Mouse (Mus musculus): ENCODE data around the gene Olfr694. TPM values are rescaled to one million over a fixed set of nuclear protein-coding genes. Genes with fewer than 3 reads are reported as not detected.
"Not testable (repeated sequence)": the region's sequence is repeated elsewhere in the genome, so short reads cannot be mapped to it uniquely, and the experiment has no call there.

Olfr694 gene
- polyA plus RNA-seq (2012; fragmentation: generic; extraction: Trizol) = not detected

DNA sequence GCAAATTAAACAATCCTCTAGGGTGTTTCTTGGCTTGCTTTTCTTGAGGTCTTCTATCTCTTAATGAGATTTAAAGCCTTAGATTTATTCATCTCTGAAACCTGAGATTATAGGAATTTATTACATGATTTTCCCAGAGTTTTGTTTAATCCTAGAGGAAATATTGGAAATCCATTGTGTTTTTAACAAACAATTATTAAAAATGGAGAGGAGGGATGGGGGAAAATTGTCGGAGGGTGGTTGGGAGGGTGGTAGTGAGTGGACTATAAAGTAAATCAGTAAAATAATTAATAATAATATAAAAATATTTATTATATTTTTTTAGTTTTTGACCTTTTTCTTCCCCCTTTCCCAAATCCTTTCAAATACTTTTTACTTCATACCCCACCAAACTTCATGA, at the start of gene Olfr694:
Olfr694 (minus strand) TSS at position 101 of the 400 bp plus-strand sequence.
- no peaks in the 10 kb centered on the region for H3K36me3 ChIP-seq (ENCODE audit: control insufficient read depth, insufficient read depth)
- H3ac ChIP-seq (ENCODE audit: control insufficient read depth, insufficient read length) = no peak within 1 kb of the TSS
- no peaks in the 10 kb centered on the region for H3K79me2 ChIP-seq (ENCODE audit: control insufficient read depth, insufficient read depth)
- TF ChIP-seq REST (IDR thresholded peaks at IDR 0.05; ENCODE audit: insufficient read depth, insufficient read length) (no peak), TCF12 (IDR thresholded peaks at IDR 0.05; ENCODE audit: insufficient read depth, poor library complexity, severe bottlenecking) (no peak), POLR2A (IDR thresholded peaks at IDR 0.05; ENCODE audit: insufficient read length, low read depth) (no peak), SRF (IDR thresholded peaks at IDR 0.05; ENCODE audit: control insufficient read depth, insufficient read length, low read depth) (no peak), MAX (IDR thresholded peaks at IDR 0.05; ENCODE audit: low read depth) (no peak), TCF3 (IDR thresholded peaks at IDR 0.05; ENCODE audit: insufficient read length, low read depth) (no peak), MYOD1 (IDR thresholded peaks at IDR 0.05; ENCODE audit: control insufficient read depth in 1 of 3, insufficient read length in 2 of 3, low read depth in 2 of 3) (no peak), MYOG (IDR thresholded peaks at IDR 0.05; ENCODE audit: control insufficient read depth in 1 of 3, insufficient read depth in 1 of 3, insufficient read length in 2 of 3, low read depth in 2 of 3) (no peak), USF1 (IDR thresholded peaks at IDR 0.05; ENCODE audit: low read depth) (no peak), CEBPB (IDR thresholded peaks at IDR 0.05; ENCODE audit: insufficient read depth, poor library complexity, severe bottlenecking) (no peak), E2F4 (IDR thresholded peaks at IDR 0.05; ENCODE audit: insufficient read depth) (no peak), POLR2AphosphoS2 (IDR thresholded peaks at IDR 0.05; ENCODE audit: insufficient read length, low read depth) (no peak)
- no peaks in the 10 kb centered on the region for H3K27me3 ChIP-seq (ENCODE audit: control insufficient read depth, insufficient read depth, insufficient read length)
- no peak within 1 kb of the TSS for H3K4me3 ChIP-seq
- no peak within 1 kb of the TSS for H3K4me2 ChIP-seq (ENCODE audit: low read depth)

DNA sequence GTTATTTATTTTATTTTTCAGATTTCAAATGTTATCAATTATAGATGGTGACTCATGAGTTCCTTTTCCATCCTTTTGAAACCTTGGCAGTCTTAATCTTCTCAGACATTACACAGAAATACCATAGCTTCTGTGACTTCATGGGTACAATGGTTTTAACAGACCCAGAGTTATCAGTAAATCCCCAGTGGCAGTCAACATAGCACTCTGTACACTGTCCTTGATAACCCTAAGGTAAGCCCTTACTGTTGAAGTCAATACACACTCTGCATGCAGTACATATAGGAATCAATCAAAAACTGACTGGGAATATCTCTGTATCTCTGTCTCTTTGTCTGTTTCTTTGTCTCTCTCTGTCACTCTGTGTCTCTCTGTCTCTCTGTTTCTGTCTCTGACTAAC, 45.4 kb upstream of the Olfr694 start:
- H3K79me2 ChIP-seq (ENCODE audit: control insufficient read depth, insufficient read depth) = no peaks in the 10 kb centered on the region
- no peak overlapping the region for H3K4me3 ChIP-seq
- no peak overlapping the region for H3K4me2 ChIP-seq (ENCODE audit: low read depth)
- no peaks in the 10 kb centered on the region for H3K27me3 ChIP-seq (ENCODE audit: control insufficient read depth, insufficient read depth, insufficient read length)
- no peak overlapping the region for H3ac ChIP-seq (ENCODE audit: control insufficient read depth, insufficient read length)
- no peaks in the 10 kb centered on the region for H3K36me3 ChIP-seq (ENCODE audit: control insufficient read depth, insufficient read depth)
- no peak for TF ChIP-seq USF1 (IDR thresholded peaks at IDR 0.05; ENCODE audit: low read depth)

DNA sequence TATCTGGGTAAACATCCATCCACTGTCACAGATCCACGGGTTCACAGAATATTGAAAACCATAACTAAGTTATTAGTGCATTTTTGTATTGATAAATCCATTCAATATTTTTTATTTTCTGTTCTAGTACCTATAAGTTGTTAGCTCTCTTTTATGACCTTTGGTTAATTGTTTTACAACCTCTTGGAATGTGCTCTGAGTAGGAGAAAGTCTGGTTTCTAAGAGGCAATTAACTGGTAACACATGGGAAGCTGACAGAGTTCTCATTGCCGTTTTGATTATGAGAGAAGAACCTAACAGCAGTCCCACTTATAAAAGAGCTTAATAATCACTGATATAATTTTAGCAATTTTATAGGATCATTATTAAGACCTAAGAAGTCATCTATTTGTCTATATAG, 42.1 kb upstream of the Olfr694 start:
- H3K79me2 ChIP-seq (ENCODE audit: control insufficient read depth, insufficient read depth) = no peaks in the 10 kb centered on the region
- no peak for TF ChIP-seq POLR2A (IDR thresholded peaks at IDR 0.05; ENCODE audit: insufficient read length, low read depth)
- TF ChIP-seq TCF12 (IDR thresholded peaks at IDR 0.05; ENCODE audit: insufficient read depth, poor library complexity, severe bottlenecking) = no peak
- no peak overlapping the region for H3K4me3 ChIP-seq
- no peak overlapping the region for H3ac ChIP-seq (ENCODE audit: control insufficient read depth, insufficient read length)
- H3K27me3 ChIP-seq (ENCODE audit: control insufficient read depth, insufficient read depth, insufficient read length) = no peaks in the 10 kb centered on the region
- no peaks in the 10 kb centered on the region for H3K36me3 ChIP-seq (ENCODE audit: control insufficient read depth, insufficient read depth)
- no peak overlapping the region for H3K4me2 ChIP-seq (ENCODE audit: low read depth)

DNA sequence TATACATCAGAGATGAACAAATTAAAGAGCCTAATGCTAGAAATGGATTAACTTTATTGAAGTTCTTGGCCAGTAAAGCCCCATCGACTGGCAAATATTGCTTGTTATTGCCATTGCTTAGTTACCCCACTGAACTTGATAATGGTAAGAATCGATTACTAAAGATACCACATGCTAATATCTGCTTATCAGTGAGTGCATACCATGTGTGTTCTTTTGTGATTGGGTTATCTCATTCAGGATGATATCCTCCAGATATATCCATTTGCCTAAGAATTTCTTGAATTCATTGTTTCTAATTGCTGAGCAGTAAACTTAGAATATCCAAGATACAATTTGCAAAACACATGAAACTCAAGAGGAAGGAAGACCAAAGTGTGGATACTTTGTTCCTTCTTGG, 34.0 kb upstream of the Olfr694 start:
- H3K79me2 ChIP-seq (ENCODE audit: control insufficient read depth, insufficient read depth); H3K4me2 ChIP-seq (ENCODE audit: low read depth); H3K36me3 ChIP-seq (ENCODE audit: control insufficient read depth, insufficient read depth); H3ac ChIP-seq (ENCODE audit: control insufficient read depth, insufficient read length); H3K27me3 ChIP-seq (ENCODE audit: control insufficient read depth, insufficient read depth, insufficient read length); H3K4me3 ChIP-seq: not testable (repeated sequence)

DNA sequence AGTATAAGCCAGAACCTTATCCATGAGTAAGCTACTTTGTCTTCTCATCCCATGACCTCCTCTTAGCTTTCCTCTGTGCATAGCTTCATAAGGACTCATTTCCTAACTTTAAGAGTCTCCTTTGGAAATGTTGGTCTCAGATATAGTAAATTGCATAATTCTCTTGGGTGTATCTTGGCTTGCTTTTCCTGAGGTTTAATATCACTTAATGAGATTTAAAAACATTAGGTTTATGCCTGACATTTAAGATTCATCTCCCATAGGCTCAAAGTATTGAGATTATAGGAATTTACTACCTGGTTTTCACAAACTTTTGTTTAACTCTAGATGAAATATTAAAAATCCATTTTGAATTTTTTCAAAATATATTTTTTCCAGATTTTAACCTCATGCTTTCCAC, 24.7 kb upstream of the Olfr694 start, which contains the start of gene Olfr695:
Olfr695 (minus strand) TSS at position 101 of the 400 bp plus-strand sequence.
- Histone ChIP-seq H3ac (ENCODE audit: control insufficient read depth, insufficient read length) (no peak within 1 kb of the TSS), H3K27me3 (ENCODE audit: control insufficient read depth, insufficient read depth, insufficient read length) (no peaks in the 10 kb centered on the region)
- TF ChIP-seq TCF12 (IDR thresholded peaks at IDR 0.05; ENCODE audit: insufficient read depth, poor library complexity, severe bottlenecking) (no peak), MYOD1 (IDR thresholded peaks at IDR 0.05; ENCODE audit: control insufficient read depth in 1 of 3, insufficient read length in 2 of 3, low read depth in 2 of 3) (no peak), MAX (IDR thresholded peaks at IDR 0.05; ENCODE audit: low read depth) (no peak), REST (IDR thresholded peaks at IDR 0.05; ENCODE audit: insufficient read depth, insufficient read length) (no peak), MYOG (IDR thresholded peaks at IDR 0.05; ENCODE audit: control insufficient read depth in 1 of 3, insufficient read depth in 1 of 3, insufficient read length in 2 of 3, low read depth in 2 of 3) (no peak), POLR2A (IDR thresholded peaks at IDR 0.05; ENCODE audit: insufficient read length, low read depth) (no peak), TCF3 (IDR thresholded peaks at IDR 0.05; ENCODE audit: insufficient read length, low read depth) (no peak), E2F4 (IDR thresholded peaks at IDR 0.05; ENCODE audit: insufficient read depth) (no peak), USF1 (IDR thresholded peaks at IDR 0.05; ENCODE audit: low read depth) (no peak), POLR2AphosphoS2 (IDR thresholded peaks at IDR 0.05; ENCODE audit: insufficient read length, low read depth) (no peak), SRF (IDR thresholded peaks at IDR 0.05; ENCODE audit: control insufficient read depth, insufficient read length, low read depth) (no peak), CEBPB (IDR thresholded peaks at IDR 0.05; ENCODE audit: insufficient read depth, poor library complexity, severe bottlenecking) (no peak)

DNA sequence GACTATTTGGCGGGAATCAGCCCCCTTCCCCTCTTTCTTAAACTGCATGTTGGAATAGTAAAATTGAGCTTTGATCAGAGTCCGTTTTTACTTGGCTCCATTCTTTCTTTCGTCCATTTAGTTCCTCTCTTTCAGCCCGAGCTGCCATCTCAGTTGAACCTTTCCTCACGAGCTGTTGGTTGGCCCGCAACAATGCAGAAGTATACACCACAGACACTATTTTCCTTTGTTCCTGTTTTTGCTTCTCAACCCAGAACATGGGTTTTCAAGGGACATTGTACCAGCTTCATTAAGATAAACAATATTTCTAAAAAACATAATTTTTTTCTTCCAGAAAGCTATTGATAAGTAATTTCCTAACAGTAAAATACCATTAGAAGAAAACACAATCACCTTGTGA, 19.8 kb upstream of the Olfr694 start:
- H3K4me3 ChIP-seq = no peak overlapping the region
- H3K4me2 ChIP-seq (ENCODE audit: low read depth) = no peak overlapping the region
- H3ac ChIP-seq (ENCODE audit: control insufficient read depth, insufficient read length) = no peak overlapping the region
- H3K27me3 ChIP-seq (ENCODE audit: control insufficient read depth, insufficient read depth, insufficient read length) = no peaks in the 10 kb centered on the region
- no peak for TF ChIP-seq POLR2A (IDR thresholded peaks at IDR 0.05; ENCODE audit: insufficient read length, low read depth)
- H3K36me3 ChIP-seq (ENCODE audit: control insufficient read depth, insufficient read depth) = no peaks in the 10 kb centered on the region
- H3K79me2 ChIP-seq (ENCODE audit: control insufficient read depth, insufficient read depth) = no peaks in the 10 kb centered on the region

More for the DNA sequence above, 24.7 kb upstream of the Olfr694 start, which contains the start of gene Olfr695:
- H3K79me2 ChIP-seq (ENCODE audit: control insufficient read depth, insufficient read depth) = no peaks in the 10 kb centered on the region
- no peak within 1 kb of the TSS for H3K4me3 ChIP-seq
- no peak within 1 kb of the TSS for H3K4me2 ChIP-seq (ENCODE audit: low read depth)
- no peaks in the 10 kb centered on the region for H3K36me3 ChIP-seq (ENCODE audit: control insufficient read depth, insufficient read depth)

DNA sequence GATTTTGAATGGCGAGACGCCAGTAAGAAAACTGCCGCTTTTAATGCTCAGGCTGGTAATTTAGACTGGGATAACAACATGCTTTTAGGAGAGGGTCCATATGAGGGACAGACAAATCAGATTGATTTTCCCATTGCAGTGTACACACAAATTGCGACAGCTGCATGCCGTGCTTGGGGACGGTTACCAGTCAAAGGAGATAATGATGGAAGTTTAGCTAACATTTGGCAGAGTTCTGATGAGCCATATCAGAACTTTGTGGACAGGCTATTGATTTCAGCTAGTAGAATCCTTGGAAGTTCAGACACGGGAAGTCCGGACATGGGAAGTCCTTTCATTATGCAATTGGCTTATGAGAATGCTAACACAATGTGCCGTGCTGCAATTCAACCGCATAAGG, 16.1 kb upstream of the Olfr694 start:
- not testable (repeated sequence) for H3K36me3 ChIP-seq (ENCODE audit: control insufficient read depth, insufficient read depth)

More for the DNA sequence above, 16.1 kb upstream of the Olfr694 start:
- H3K79me2 ChIP-seq (ENCODE audit: control insufficient read depth, insufficient read depth); H3K4me3 ChIP-seq; H3ac ChIP-seq (ENCODE audit: control insufficient read depth, insufficient read length); H3K27me3 ChIP-seq (ENCODE audit: control insufficient read depth, insufficient read depth, insufficient read length); H3K4me2 ChIP-seq (ENCODE audit: low read depth): not testable (repeated sequence)
